Mouse (Mus musculus) kidney, adult 9 months (tissue): ENCODE measurements at regions not wholly inside any gene's neighbourhood (a gene's known extent, or its start where the extent isn't known, plus 50 kb on each side); places are given as distances from the start of the nearest gene placed in this dataset.

Experiments used
- DNase-seq: peaks from one replicate; pipeline ENCODE4 v3.0.0; 2022

DNA sequence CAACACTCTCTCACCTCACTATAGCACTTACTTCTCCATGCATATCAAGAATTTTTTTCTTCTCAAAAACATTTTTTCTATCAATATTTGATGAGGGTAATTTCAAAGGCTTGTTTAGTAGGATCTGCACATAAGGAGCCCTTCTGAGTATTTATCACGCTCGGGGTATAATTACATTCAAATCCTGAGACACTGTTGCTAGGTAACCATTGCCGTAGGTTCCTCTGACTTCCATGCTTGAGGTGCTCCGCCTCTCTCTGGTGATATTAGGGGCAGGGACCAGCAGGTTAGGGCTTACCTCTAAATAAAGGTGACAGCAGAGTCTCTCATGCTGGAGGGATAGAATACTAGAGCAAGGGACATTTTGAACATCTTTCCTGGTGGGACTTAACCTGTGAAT lies 54.4 kb upstream of the 9630041A04Rik start:
- DNase-seq: no peak

DNA sequence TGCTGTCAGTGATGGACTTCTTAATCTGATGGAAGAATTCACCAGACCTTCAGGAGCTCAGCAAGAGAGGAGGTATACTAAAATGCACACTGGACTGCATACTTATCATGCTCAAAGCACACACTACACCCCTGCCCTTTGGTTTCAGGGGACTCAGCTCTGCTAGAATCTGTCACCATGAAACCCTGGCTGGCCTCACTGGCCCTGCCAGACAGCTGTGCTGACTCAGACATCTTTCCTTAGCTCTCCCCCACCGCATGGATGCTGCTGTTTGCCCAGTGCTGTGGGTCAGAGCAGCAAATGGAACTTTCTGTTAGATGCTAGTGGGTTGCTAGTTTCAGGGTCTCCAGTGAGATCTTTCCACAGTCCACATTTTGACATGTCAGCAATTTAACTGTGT lies 64.9 kb upstream of the 9630041A04Rik start:
- DNase-seq: no peak

GRCm38 (mm10) chr9:101796063-101796462 lies 65.6 kb upstream of the 9630041A04Rik start:
- DNase-seq: no peak

DNA sequence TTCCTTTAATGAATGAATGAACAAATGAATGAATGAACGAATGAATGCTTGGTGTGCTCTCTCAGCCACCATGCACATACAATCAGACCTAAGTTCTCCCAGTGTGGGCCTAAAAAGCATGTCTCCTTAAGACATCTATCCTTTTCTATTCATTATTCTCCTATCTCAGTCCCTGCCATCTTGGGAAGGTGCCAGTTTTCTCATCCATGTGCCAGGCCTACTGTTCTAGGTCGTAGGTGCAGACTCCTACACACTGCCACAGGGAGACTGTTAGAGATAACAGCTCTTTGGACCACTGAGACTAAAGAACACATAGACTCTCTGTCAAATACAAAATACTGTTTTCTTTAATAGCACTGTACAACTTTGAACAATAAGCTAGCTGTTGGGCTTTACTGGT lies 66.2 kb upstream of the 9630041A04Rik start:
- DNase-seq: no peak

DNA sequence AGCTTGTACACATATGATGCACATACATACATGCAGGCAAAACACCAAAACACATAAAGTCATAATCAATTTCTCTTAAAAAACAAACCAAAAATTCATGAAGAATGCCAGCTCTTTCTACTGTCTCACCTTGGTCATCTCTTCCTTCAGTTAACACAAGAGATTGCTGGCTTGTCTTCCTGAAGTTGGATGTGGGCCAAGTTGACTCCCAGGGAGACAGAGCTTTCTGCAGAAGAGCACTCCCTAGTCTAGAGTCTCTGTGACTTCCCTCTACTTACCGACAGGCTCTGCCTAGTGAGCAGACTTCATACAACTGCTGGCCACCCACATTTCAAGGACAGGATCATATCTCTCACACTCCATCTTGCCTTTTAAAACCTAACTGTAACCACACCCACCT lies 70.7 kb upstream of the 9630041A04Rik start:
- DNase-seq: no peak

- DNase-seq: no peak
These were observed 120.6 kb upstream of the 9630041A04Rik start for GRCm38 (mm10) chr9:101740949-101741605.

DNA sequence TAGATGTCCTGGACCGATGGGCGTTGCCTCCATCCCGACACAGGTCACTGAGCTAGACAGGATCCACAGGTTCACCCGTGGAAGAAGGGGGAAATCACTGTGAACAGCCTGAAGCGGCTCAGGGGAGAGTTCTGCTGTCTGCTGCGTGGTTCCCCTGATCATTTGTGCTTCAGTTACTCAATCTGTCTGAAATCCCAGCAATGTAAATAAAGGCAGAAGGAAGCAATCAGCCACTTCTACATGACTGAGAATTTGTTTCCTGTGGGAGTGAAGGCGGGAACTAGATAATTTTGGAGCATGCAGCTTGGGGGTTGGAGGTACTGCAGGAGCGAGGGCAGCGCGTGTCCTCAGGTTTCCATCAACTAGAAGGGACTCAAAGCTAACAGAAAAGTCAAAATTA lies 122.3 kb upstream of the 9630041A04Rik start:
- DNase-seq: no peak

DNA sequence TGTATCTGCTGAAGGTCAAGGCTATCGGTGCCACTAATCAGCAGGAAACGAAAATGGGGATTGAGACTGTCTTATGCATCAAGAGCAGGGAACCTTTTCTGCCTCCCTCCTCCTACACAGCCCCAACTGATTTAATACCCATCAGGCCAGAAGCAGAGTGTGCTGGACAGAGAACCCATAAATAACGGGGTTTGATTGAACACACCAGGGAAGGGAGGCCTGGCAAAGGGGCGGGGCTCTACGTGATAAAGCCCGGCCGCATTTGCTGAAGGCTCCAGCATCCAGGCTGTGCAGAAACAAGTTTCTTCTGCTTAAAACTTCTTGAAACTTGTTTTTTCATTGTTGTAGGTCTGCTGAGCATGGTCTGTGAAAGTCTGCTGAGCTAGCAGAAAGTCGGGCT lies 127.4 kb upstream of the 9630041A04Rik start:
- no peak for DNase-seq

GRCm38 (mm10) chr9:101733611-101734225 lies 127.9 kb upstream of the 9630041A04Rik start:
- no peak for DNase-seq

GRCm38 (mm10) chr9:101730136-101730535 lies 131.5 kb upstream of the 9630041A04Rik start:
- DNase-seq: no peak

GRCm38 (mm10) chr9:101717911-101718310 lies 143.7 kb upstream of the 9630041A04Rik start:
- DNase-seq: no peak

- no peak for DNase-seq
These were observed 145.3 kb upstream of the 9630041A04Rik start for GRCm38 (mm10) chr9:101716326-101716725.

GRCm38 (mm10) chr9:101714805-101715204 lies 146.8 kb upstream of the 9630041A04Rik start:
- no peak for DNase-seq

- DNase-seq: no peak
These were observed 151.0 kb upstream of the 9630041A04Rik start for GRCm38 (mm10) chr9:101710611-101711071.

- DNase-seq: no peak
These were observed 161.3 kb upstream of the 9630041A04Rik start for GRCm38 (mm10) chr9:101700368-101700767.

GRCm38 (mm10) chr9:101694054-101694453 lies 167.6 kb upstream of the 9630041A04Rik start:
- DNase-seq: no peak

DNA sequence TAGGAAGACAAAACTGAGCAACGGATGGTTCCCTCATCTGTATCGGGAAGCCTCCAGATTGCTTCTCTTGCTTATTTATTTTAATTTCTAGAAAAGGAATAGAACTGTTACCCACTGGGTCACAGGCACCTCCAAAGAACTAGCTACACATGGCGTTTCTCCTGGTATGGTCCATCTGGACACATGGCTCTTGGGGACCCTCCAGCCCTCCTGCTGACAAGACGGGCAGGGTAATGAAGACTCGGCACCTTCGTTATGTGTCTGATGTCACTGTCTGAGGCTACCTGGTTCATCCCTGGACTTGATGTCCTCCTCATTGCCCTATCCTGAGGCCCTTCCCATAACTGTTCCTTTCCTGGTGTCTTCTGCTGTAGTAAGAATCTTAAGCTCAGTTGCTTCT lies 170.3 kb upstream of the 9630041A04Rik start:
- no peak for DNase-seq

GRCm38 (mm10) chr9:101690916-101691315 lies 170.7 kb upstream of the 9630041A04Rik start:
- no peak for DNase-seq

DNA sequence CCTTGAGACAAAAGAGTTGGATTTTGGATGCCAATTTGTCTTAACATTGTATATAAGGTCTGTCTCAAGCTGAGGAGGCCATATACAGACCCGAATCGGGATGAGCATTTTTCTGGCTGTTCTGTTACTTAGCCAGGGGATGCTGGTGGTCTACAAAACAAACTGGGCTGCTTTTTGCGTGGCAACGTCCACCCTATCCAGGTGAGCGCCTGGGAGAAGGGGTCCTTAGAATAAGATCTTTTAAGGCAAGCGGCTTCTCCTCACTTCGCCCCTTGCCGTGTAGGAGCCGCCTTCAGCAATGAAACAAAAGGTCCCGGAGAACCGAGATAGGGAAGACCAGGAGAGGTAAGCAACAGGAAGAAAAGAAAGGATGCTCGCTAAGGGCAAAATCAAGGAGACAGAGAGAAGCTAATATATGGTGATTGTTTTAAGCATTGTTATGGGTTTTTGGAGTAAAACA lies 171.2 kb upstream of the 9630041A04Rik start:
- no peak for DNase-seq

DNA sequence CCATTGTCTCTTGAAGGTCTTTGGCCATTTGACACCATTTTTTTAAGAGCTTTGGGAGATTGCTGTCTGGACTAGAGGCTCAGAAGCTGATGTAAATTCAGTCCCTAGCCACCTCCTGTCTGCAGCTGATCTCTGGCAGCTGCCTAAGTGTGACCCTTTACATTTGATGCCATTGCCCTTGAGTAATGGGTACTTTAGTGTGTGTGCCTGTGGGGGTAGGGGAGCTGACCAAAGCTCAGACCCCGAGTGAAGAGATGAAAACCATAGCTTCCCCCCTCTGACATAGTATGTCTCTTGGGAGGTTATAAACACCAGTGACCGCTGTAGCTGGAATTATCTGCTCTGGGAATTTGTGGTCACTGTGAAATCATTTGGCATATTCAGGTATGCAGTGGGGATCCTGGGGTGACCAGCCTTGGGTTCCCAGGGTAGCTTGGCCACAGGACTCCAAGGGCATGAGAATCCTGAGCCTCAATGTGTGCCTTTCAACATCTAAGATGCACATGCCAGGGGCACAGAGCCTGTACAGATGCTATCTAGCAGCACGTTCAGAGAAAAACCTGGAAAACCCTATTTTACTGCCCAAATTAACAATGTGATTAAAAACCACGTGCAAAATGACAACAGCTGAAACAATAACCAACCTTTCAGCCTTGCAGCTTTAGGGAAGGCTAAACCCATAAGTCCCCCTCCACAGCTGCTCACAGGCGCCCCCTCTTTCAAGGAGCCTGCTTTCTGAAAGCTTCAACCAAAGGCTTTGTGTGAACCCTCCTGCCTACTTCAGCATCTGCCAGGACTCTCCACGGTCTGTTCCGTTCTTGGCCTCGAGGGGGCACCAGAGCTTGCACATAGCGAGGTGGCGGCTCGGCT lies 171.9 kb upstream of the 9630041A04Rik start:
- peak; percentile 79 for DNase-seq

- no peak for DNase-seq
These were observed 174.4 kb upstream of the 9630041A04Rik start for GRCm38 (mm10) chr9:101687226-101687625.

GRCm38 (mm10) chr9:101677563-101677962 lies 184.1 kb upstream of the 9630041A04Rik start:
- no peak for DNase-seq

GRCm38 (mm10) chr9:101670111-101670510 lies 191.5 kb upstream of the 9630041A04Rik start:
- no peak for DNase-seq

DNA sequence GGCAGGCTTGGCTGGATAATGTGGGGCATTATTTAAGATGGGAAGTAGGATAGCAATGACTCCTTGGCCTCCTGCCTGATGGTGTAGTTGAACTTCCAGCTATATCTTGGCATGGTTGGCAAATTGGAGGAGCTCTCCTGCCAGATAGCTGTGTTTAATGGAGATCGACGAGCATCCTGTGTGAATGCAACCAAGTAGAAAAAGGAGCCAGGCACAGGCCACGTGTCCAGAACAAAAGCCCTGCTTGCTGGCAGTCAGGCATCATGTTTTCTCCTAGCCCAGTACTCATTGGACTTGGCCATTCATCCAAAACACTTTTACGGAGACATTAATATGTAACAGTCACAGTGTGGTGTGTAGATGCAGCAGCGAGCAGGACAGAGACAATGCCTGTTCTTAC lies 211.8 kb upstream of the 9630041A04Rik start:
- peak; percentile 22 for DNase-seq
